Mouse (Mus musculus): ENCODE results near the gene Nags.
A peak's percentile ranks its signal among the peaks of the same experiment; 100 is the strongest.

Nags gene

DNA sequence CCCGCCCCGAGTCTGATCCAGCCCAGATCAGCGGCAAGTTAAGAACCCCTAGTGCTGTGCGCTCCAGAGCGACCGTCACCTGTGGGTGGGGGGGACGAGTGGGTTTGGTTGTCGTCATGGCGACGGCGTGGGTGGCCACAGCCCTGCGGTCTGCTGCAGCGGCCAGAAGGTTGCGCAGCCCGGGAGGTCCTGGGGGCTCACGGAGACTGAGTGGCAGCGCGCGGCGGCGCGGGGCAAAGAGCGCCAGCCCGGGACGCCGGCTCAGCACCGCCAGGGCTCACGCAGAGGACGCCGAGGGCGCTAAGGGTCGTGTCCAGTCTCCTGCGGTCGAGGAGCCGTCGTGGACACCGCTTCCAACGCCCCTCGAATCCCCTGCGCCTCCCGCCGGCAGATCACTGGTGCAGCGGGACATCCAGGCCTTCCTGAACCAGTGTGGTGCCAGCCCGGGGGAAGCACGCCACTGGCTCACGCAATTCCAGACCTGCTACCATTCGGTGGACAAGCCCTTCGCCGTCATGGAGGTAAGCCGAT is at the start of gene Nags:
Gene Nags (plus strand): TSS at position 43 of the 531 bp plus-strand sequence.
- DNase-seq (ENCODE audit: low spot score): peak; percentile 29

DNA sequence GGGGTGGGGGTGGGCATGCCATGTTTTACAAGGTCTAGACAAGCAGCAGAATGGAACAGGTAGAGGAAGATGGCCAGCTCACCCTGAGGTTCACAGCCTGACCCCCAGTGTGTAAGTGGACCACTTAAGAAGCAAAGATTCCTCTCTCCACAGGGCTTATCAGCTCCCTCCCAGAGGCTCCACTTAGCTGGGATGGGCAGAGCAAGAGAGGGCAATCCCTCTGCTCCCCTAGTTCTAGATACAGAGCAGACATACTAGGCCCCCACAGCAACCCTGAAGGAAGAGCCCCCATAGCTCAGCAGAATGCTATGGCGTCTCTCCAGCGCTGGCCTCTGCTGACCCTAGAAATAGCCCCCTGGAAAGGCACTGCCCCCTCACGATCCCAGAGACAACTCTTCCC is 49.6 kb upstream of the Nags start:
- DNase-seq (ENCODE audit: low spot score): no peak

DNA sequence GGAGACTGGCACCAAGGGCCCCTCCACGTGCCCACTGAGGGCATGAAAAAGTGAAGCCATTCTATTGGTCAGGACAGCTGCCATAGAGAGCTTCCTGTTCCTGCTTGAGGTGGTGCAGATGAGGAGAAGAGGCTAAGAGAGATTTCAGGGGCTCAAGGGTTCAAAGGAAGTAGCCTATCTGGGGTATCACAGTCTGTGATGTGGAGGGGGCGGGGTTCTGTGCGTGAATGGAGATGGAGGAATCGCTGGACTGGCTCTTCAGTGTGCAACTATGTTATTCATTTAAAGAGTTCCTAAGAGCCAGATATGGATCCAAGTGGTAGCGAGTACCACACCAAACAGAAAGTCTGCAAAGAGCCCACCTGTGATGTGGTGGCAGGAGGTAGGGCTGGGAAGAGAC is 48.9 kb upstream of the Nags start:
- no peak for DNase-seq (ENCODE audit: low spot score)

DNA sequence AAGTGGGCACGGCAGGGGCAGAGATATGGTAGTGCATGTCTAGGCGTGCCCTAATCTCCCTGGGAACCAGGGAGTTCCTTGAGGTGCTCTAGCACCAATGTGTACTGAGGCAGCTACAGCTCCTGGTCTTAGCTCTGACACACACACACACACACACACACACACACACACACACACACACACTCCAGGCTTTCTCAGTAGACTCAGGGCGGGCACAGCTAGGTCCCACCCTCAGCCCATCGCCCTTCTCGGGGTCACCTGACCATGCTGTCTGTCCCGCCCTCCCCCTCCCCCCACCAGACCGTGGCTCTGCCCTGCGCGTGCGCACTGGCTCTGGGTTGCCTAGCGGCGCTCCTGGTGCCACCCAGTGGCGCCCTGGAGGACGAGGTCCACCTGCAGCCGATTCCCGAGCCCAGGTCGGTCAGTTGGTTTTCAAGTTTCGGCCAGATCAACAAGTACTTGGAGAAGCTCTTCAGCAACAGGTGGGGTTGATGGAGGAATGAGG is 48.4 kb upstream of the Nags start:
- peak; percentile 93 for DNase-seq (ENCODE audit: low spot score)

DNA sequence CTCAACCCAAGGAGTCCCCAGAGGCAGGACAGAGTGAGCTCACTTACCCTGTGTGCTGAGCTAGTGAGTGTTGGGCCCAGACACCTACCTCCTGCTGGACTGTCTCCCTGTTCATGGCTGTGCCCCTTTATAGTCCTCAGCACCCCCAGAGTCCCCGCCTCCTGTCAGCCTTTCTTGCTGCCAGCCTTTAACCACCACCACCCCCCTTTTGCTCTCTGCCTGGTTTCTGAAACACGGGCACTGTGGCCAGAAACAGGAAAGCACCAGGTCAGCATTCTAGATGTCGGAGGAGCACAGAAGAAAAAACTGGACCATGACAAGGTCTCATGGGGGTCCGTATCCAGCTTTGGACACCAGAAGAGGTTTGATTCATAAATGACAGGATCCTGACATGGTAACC is 44.1 kb upstream of the Nags start, which contains the start of gene Ppy:
Gene Ppy (minus strand): TSS at position 101 of the 400 bp plus-strand sequence.
- no peak for DNase-seq (ENCODE audit: low spot score)

DNA sequence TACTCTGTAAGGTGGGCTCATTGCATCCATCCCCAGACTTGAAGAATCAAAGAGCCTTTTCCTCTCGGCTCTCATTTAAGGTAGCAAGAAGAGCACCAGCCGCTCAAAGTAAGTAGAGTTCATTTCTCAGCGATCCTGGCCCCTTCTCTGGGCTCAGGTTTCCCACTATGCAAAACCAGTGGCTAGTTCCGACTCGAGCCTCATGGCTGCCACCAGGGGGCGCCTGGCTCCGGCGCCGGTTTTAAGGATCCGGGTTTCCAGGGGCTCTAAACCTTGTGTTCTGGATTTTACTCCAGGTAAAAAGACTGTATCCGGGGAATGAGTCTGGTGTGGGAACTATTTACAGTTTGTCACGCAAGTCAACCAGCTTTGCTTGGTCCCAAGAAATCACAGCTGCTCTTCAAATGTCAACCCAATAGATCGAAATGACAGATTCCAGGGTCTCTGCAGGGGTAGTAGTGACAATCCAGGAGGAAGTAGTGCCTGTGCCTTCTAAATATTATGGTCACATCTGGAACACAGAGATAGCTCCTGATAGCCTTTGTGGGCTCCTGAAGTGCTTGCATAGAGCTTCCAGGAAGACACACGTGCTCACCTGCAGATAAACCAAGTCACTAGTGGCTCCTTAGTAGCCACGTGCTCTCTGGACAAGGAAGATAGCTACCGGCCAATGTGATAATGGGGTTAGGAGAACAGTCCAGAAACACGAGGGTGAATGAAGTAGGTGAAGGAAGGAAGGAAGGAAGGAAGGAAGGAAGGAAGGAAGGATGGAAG is 42.6 kb upstream of the Nags start:
- peak; percentile 87 for DNase-seq (ENCODE audit: low spot score)

DNA sequence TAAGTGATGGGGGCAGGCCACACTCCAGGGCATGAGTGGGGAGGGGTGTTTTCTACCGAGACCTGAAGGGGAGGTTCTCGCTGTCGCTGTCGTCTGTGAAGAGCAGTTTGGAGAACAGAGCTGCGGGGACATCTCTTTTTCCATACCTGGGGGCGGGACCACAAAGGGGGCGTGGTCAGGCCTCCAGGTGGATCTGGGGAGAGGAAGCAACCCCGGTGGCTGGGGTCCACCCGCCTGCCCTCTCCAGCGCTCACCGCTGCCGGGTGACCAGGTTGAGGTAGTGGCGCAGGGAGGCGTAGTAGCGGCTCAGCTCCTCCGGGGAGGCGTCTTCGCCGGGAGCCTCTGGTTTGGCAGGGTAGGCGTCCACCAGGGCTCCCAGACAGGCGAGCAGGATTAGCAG is 38.4 kb upstream of the Nags start:
- no peak for DNase-seq (ENCODE audit: low spot score)

DNA sequence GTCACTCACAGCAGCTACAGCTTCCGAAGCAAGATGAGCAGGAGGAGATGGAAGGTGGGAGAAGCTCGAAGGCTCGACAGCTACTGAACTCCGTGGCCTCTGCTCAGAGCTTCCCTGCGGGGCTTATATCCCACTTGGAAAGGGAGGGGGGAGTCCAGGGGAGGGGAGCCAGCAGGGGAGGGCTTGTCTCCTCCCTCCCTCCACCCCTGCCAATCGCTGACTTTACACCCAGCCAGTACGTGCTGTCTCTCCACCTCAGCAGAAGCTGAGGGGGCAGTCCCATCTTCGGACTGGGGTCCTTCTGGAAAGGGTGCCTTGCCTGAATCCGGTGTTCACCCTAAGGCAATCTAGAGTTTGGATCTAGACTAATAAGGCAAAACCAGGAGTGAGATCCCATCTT is 37.6 kb upstream of the Nags start, which contains the start of gene Pyy:
Gene Pyy (minus strand): TSS at position 101 of the 400 bp plus-strand sequence.
- DNase-seq (ENCODE audit: low spot score): no peak

DNA sequence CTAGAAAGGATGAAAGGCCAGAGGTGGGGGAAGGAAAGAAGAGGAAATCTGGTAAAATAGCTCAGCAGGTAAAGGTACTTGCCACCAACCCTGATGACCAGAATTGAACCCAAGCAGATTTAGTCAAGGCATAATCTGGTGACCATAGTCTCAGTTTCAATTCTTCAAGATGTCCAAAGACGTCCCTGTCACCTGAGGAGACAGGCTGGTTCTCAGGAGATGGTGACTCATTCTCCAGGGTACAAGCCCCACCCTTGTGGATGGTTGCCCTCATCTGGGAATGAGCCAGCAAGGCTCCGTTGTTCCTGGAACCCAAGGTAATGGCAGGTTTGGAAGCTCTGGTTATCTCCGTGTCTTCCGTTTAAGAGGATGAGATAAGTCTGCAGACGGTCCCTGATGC is 33.7 kb upstream of the Nags start:
- DNase-seq (ENCODE audit: low spot score): no peak

DNA sequence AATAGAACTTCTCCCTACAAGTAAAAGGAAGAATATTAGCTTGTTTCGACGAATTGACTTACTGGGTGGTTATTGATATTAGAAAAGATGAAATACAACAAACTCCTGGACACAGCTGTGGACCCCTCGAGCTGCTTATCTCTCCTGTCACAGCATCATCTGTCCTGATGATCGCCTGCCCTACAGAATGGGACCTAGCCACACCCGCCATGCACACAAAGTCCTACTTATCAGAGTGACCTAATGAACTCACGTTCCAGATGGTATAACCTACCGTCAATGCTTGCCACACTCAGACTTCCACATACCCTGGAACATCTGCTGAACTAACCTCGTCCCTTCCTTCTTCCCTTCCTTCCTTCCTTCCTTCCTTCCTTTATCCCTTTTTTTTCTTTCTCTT is 29.1 kb upstream of the Nags start:
- no peak for DNase-seq (ENCODE audit: low spot score)

DNA sequence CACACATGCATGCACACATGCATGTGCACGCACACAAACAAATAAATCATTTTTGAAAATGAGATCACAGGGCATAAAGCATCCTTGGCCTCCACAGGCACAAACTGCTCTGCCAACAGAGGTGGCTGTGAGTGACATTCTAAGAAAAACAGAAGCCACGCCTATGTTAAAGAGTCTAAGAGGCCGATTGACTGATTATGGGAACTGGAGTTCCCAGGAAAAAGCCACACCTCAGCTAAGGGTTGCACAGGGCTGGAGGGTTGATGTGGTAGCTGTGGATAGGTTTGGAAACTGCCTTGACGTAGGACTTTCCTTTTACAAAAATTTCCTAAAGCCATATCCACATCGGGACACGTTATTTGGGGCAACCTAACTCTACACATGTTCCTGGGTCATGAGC is 27.9 kb upstream of the Nags start:
- no peak for DNase-seq (ENCODE audit: low spot score)

DNA sequence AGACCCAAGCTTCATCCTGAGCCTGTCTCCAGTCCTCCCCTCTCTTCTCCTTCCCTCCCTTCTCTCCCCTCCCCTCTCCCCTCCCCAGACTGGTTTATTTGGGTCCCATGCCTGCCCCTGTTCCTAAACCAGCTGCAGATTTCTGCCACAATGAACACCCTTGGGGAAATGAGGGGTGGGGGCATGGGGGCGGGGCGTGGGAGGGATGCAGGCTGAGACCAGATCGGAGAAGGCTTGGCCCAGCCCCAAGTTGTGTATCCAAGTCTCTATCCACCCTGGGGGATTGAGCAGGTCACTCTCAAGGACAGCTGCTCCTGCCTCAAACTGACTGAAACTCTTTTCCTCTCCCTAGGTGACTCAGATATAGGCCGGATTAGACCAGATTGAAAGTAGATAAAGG is 10.8 kb upstream of the Nags start:
- no peak for DNase-seq (ENCODE audit: low spot score)

DNA sequence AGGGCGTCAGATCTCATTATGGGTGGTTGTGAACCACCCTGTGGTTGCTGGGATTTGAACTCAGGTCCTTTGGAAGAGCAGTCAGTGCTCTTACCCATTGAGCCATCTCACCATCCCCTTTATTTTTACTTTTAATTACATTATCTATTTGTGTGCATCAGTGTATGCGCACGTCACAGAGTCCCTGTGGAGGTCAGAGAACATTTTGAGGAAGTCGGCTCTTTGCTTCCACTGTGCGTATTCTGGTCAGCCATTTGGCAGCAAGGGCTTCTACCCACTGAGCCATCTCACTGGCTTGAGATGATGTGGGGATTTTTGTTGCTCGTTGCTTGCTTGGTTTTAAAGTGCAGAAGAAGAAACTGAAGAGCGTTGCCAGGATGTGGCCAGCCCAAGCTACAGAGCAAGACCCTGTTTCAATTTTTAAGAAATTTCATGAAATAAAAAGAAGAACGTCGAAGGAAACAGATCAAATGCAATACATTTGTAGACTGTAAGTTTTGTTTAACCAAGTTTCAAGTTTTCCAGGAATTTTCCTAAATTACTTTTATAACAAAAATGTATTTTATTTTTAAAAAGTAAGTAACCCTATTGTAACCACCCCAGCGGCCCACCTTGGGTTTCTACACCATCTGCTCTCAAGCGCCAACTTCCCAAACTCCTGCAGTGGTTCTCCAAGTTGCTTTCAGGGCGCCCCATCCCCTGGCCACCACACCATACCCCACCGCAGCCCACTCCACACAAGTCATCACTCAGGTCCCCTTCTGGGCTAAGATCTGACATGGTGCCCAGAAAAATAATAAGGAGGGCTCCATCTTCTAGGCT is 7.5 kb upstream of the Nags start:
- no peak for DNase-seq (ENCODE audit: low spot score)

DNA sequence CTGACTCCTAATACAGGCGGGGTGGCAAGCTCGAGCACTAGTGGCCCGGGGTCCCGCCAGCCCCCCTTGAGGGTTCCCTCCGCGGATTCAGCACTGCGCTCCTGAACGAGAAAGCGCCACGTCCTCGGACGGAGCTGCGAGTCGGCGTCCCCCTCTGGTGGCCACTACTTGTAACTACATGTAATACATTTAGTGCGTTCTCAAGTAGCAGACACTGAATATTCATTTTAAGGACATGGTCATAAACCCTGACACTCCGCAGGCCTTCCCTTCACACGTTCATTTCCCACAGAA is 6.9 kb upstream of the Nags start:
- DNase-seq (ENCODE audit: low spot score): peak; percentile 85

DNA sequence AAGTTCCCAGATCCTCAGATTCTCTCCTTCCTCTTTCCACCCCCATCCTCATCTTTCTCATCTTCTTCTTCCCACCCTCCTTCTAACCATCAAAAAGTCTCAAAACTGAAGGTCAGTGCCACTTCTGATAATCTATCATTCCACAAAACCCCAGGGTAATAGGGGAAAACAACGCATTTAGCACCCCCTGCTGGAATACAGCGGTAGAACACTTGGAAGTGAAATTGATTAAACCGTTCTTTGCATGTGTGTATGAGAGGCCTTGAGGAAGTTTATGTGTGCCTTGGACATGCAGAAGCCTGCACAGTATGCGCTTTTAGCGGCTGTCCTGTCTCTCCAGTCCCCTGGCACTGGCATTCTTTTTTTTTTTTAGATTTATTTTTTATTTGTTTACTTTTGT is 4.8 kb upstream of the Nags start:
- DNase-seq (ENCODE audit: low spot score): peak; percentile 93

DNA sequence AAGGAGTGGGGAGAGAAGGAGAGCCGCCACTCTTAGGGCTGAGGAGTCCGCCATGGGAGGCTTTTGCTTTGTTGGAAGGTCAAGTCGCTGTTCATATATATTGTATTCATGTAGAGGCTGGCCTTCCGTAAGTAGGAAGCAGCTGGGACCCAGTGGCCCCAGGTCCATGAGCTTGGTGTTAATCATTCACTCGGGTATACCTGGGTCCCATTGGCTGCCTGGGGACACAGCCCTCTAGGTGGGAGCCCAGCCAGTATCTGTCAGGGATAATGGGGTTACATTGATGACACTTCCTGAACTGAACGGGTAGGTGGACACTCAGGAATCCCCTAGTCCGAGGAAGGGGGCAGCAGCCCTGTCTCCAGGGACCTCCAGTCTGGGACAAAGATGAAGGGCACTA is 3.0 kb upstream of the Nags start:
- no peak for DNase-seq (ENCODE audit: low spot score)

DNA sequence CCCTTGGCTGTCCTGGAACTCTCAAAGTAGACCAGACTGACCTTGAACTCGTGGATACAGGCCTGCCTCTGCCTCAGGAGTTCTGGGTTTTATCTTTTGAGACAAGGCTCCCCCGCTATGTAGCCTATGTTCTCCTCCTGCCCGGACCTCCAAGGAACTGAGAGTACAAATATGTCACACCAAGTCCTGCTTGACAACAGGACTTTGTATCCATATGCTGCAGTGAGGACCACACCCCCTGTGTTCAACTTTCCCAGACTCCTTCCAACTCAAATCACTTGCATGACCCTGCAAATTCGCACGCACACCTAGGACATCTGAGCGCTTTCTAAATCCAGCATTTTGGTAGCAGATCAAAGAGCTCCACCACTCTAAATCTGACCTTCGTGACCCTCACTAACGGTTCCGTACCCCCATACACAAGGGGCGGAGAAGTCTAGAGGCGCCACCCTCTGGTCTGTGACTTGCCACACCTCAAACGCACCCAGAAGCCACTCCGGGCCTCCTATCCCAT is 299 bp upstream of the Nags start:
- DNase-seq (ENCODE audit: low spot score): no peak

DNA sequence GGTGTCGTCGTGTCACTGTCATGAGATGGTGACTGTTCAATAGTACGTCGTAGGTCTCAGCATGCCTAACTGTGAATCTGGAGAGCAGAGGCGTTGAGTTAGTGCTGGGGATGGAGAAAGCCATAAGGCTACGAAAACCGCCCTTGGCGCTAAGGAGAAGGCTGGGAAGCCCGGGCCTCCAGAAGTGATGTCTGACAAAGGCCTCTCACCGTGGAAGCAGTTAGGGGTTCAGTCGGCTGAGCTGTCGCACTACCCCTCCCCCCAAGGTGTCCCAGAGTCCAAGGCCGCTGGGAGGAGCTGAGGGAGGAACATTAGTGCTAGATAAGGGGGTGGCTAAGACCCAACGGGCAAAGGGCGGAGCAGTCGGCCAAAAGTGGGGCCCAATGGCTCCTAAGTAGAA is 692 bp downstream of the Nags start:
- DNase-seq (ENCODE audit: low spot score): peak; percentile 33

DNA sequence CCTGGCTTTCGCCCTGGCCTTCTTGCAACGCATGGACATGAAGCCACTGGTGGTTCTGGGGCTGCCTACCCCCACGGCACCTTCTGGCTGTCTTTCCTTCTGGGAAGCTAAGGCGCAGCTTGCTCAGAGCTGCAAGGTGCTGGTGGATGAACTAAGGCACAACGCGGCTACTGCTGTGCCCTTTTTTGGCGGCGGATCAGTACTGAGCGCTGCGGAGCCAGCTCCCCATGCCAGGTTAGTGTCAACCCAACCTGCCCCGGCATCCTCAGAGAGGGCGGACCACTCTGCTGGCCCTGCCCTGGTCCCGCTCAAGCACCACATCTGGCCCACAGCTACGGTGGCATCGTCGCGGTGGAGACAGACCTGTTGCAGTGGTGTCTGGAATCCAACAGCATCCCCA is 1.2 kb downstream of the Nags start:
- DNase-seq (ENCODE audit: low spot score): peak; percentile 9

DNA sequence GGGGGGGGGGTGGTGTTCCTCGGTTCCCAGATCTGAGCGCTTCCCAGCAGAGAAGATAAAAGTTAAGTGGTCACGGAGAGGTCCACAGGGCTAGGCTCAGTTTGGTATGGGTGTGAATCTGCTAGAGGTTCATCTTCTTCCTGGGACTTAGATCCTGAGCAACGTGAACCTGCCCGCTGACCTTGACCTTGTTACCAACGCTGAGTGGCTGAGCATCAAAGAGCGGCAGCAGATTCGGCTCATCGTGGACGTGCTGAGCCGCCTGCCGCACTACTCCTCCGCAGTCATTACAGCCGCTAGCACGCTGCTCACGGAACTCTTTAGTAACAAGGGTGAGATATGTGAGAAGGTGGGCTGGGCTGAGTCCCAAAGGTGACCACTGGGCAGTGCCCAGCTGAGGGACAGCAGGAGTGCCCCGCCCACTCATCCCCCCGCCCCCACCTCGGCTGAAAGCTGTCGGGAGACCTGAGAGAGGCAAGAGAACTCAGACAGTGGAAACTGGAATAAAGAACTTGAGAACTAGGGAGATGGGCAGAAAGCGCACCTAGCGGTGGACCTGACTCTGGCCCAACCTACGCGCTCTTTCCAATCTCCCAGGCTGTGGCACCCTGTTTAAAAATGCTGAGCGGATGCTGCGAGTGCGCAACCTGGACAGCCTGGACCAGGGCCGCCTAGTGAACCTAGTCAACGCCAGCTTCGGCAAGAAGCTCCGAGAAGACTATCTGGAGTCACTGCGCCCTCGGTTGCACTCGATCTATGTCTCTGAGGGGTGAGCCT is 2.1 kb downstream of the Nags start:
- DNase-seq (ENCODE audit: low spot score): no peak

DNA sequence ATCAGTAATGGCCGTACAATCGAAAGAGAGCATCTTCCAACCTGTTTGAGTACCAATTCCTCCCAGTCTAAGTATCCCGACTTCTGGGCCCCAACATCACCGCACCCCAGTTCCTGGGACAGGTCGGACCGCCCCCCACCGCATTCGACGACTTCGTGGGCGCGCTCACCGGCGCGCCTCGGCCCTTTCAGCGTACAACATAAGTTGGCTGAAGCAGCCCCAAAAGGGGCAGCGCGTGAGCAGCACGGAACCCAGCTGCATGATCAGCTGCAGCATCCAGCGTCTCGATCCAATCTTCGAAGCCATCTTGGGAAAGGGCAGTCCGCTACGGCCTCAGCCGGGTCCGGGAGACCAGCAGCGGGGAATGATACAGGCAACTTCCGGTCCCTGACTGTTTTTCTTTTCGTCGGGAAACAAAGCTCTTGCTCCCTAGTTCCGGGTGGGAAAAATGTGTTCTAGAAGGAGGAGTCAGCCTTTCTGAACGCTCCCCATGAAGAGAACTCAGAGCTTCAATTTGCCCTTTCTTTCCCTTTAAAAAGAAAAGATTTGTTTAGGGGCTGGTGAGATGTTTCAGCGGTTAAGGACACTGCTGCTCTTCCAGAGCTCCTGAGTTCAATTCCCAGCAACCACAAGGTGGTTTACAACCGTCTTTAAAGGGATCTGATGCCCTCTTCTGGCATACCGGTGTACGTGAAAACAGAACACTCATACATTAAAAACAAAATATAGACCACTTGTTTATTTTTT is 10.9 kb downstream of the Nags start, which contains the start of gene Tmem101:
Gene Tmem101 (minus strand): TSS at position 366 of the 747 bp plus-strand sequence.
- peak; percentile 95 for DNase-seq (ENCODE audit: low spot score)
